Mouse (Mus musculus) forebrain, embryonic 11.5 days (tissue): ENCODE results near the gene Ints13. TPM values are rescaled to one million over a fixed set of nuclear protein-coding genes. Genes with fewer than 3 reads are reported as not detected.

Experiments used
- ATAC-seq: fragments of 200-750 bp; cut with Nextera tagmentation; replicated peaks from 2 replicates; pipeline ENCODE4 v1.8.0; 2017; ENCODE audit warnings: moderate TSS enrichment; ENCODE audit not compliant: low FRiP score
- DNase-seq: peaks from one replicate; pipeline ENCODE4 v3.0.0-alpha.2; 2017; ENCODE audit warnings: low spot score
- H3K27ac ChIP-seq: fragments of 300-500 bp; sonication (generic); 2 replicates; pipeline ENCODE4 v1.5.1; 2014; ENCODE audit warnings: low read depth, low read length
- H3K27me3 ChIP-seq: fragments of 300-500 bp; sonication (generic); 2 replicates; pipeline ENCODE4 v1.6.1; 2014; ENCODE audit warnings: mild to moderate bottlenecking, low read length, mixed read lengths; ENCODE audit not compliant: control insufficient read depth, insufficient read depth
- H3K36me3 ChIP-seq: fragments of 300-500 bp; sonication (generic); 2 replicates; pipeline ENCODE4 v1.6.1; 2014; ENCODE audit warnings: mild to moderate bottlenecking, low read length, moderate library complexity, mixed read lengths; ENCODE audit not compliant: control insufficient read depth, insufficient read depth
- H3K4me1 ChIP-seq: fragments of 300-500 bp; sonication (generic); replicated peaks from 2 replicates; pipeline ENCODE4 v1.6.1; 2014; ENCODE audit warnings: low read length, mixed read lengths; ENCODE audit not compliant: control insufficient read depth, insufficient read depth
- H3K4me2 ChIP-seq: fragments of 300-500 bp; sonication (generic); 2 replicates; pipeline ENCODE4 v1.6.1; 2014; ENCODE audit warnings: low read depth, mild to moderate bottlenecking, low read length, moderate library complexity, mixed read lengths; ENCODE audit not compliant: severe bottlenecking
- H3K4me3 ChIP-seq: fragments of 300-500 bp; sonication (generic); 2 replicates; pipeline ENCODE4 v1.5.1; 2014; ENCODE audit warnings: low read depth, low read length
- H3K9ac ChIP-seq: fragments of 300-500 bp; sonication (generic); 2 replicates; pipeline ENCODE4 v1.6.1; 2014; ENCODE audit warnings: low read length
- H3K9me3 ChIP-seq: fragments of 300-500 bp; sonication (generic); 2 replicates; pipeline ENCODE4 v1.6.1; 2016; ENCODE audit warnings: low read length, mixed read lengths; ENCODE audit not compliant: control insufficient read depth
- WGBS: fragments of 180-500 bp; shearing (Covaris S2); extraction: QIAGEN DNeasy Blood & Tissue Kit; methylation state at CpG from one replicate; pipeline ENCODE4 v1.1.7; 2014; 5-methylcytosine and 5-hydroxymethylcytosine counted together
- polyA plus RNA-seq: library from polyadenylated mRNA; unstranded; fragments of >200 nt; fragmentation: Nextera tagmentation; extraction: Ambion mirVana; gene quantifications from 2 replicates; pipeline ENCODE4 v1.2.1, GENCODE M21; 2014

The Ints13 gene
- polyA plus RNA-seq: 89.0 and 92.0 TPM in 2 replicates

DNA sequence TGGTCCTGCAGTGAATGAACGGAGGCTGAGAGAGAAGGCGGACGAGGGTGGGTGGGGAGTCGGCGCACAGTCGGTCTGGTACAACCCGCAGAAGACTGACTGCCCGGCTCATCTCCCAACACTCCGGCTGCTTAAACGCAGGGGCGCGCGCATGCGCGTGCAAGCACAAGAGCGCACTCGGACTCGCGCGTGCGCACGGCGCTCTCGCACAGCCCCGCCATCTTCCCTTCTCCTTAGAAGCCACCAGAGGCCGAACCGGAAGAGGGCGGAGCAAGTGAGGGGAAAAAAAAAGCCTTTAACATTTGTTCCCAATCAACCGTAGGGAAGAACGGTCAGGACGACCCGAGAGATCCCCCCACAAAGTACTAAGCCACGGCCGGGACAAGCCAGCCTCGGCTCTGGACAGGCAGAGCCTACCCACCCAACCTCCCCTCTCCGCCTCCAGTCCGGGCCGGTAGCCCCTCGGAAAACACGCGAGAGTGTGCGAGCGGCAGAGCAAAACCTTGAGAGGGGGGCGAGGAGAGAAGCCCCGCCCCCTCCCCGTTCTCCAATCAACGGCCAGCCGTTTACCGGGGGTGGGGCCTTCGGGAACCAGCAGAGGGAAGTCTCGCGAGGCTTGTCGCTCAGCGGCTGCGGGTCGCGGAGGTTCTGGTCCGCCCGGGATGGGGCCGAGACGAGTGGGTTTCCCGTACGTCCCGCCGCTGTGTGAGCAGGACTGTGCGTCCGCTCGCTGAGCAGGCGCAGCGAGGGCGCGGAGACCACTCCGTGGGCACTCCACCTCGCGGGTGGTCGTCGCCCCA lies at the start of gene Ints13:
TSS of gene Ints13 (minus strand) at position 526 of the 800 bp plus-strand sequence.
- ATAC-seq: peak; percentile 95
- under 1% methylated on average over 77 of the region's 77 CpGs for WGBS

DNA sequence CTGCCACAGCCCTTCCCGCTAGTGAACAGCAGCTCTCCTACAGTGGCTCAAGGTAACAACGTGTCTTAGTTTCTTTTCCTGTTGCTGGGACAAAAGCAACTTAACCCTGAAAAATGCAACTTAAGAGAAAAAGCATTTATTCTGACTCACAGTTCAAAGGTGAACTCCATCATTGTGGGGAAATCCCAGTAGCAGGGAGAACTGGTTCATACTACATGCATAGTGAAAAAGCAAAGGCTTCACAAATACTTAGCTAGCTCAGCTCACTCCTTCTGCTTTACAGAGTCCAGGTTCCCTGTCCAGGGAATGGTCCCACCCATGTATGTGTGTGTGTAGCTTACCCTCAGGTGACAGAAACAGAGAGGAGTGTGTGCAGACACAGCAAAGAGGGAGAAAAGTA lies 39.0 kb upstream of the Ints13 start:
- Histone ChIP-seq H3K9ac (no peak overlapping the region), H3K9me3 (no peaks in the 10 kb centered on the region), H3K4me2 (no peak overlapping the region), H3K27ac (no peak overlapping the region), H3K4me3 (no peak overlapping the region), H3K4me1 (no peaks in the 10 kb centered on the region), H3K36me3 (no peaks in the 10 kb centered on the region; the same call in 1 of the 2 replicates), H3K27me3 (no peaks in the 10 kb centered on the region)
- ATAC-seq (no peak), DNase-seq (no peak)
- 91% methylated on average over 2 of the region's 2 CpGs for WGBS

More for the DNA sequence above, at the start of gene Ints13:
- peak; percentile 98 for DNase-seq
- Histone ChIP-seq H3K9me3 (no peaks in the 10 kb centered on the region), H3K36me3 (no peaks in the 10 kb centered on the region), H3K27ac (peak within 1 kb of the TSS; percentile 68), H3K27me3 (no peaks in the 10 kb centered on the region), H3K4me1 (no peaks in the 10 kb centered on the region; the same call in 1 of the 2 replicates), H3K4me3 (peak within 1 kb of the TSS; percentile 92), H3K4me2 (peak within 1 kb of the TSS; percentile 77), H3K9ac (peak within 1 kb of the TSS; percentile 88)

DNA sequence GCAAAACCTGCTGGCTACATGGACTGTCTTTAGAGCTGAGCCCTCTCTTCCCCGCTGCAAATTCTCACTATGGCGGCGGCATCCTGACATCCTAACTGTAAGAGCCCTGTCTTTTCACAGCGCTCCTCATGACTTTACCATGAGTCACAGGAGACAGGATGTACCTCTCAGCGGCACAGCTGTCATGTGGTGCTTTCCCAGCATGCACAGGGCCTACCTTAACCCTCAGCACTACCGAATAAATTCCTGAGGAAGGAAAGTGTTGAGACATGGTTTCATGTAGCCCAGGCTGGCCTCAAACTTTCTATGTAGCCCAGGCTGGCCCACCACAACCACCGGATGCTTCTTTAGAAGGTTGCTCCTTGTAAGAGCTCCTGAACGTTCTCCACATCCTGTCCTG lies 38.3 kb upstream of the Ints13 start:
- ATAC-seq: no peak
- H3K9ac ChIP-seq: no peak overlapping the region
- no peak overlapping the region for H3K27ac ChIP-seq
- H3K27me3 ChIP-seq: no peaks in the 10 kb centered on the region
- H3K9me3 ChIP-seq: no peaks in the 10 kb centered on the region
- DNase-seq: no peak
- H3K36me3 ChIP-seq: no peaks in the 10 kb centered on the region; the same call in 1 of the 2 replicates
- no peak overlapping the region for H3K4me3 ChIP-seq
- 93% methylated on average over 8 of the region's 8 CpGs for WGBS
- H3K4me1 ChIP-seq: no peaks in the 10 kb centered on the region
- H3K4me2 ChIP-seq: no peak overlapping the region

DNA sequence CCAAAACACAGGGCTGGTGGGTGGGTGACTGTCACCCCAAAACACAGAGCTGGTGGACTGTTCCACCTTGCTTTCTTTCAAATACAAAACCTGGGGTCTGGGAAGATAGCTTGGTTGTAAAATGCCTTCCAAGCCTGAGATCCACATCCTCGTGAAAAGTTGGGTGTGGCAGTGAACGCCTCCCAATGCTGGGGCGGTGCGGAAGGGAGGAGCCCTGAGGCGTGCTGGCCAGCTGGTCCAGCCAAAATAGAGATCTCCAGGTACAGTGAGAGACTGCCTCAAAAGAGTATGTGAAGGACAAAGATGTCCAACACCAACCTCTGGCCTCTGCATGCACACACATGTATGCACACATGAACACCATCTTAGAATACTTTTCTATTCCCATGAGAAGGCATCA lies 36.9 kb upstream of the Ints13 start:
- ATAC-seq: no peak
- Histone ChIP-seq H3K4me1 (no peaks in the 10 kb centered on the region), H3K9me3 (no peaks in the 10 kb centered on the region), H3K4me2 (no peak overlapping the region), H3K4me3 (no peak overlapping the region), H3K9ac (no peak overlapping the region), H3K27ac (no peak overlapping the region), H3K36me3 (no peaks in the 10 kb centered on the region; the same call in 1 of the 2 replicates), H3K27me3 (no peaks in the 10 kb centered on the region)
- no peak for DNase-seq
- 89% methylated on average over 5 of the region's 5 CpGs for WGBS

DNA sequence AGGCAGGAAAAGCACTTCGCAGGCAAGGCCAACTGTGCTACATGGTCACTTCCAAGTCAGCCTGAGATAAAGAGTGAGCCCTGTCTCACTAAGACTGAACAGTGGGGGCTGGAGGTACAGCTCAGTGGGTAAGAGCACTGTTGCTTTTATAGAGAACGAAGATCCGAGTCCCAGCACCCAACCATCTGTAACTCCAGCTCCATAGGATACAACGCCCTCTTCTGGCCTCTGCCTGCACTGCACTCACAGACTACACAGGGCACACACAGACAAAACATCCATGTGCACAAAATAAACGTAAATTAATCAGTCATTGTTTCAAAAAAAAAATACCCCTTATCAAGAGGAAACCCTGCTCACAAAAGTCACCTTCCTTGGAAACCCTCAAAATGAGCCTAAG lies 36.3 kb upstream of the Ints13 start:
- H3K9me3 ChIP-seq: no peaks in the 10 kb centered on the region
- H3K27ac ChIP-seq: no peak overlapping the region
- DNase-seq (no peak), ATAC-seq (no peak)
- H3K4me1 ChIP-seq: no peaks in the 10 kb centered on the region
- H3K27me3 ChIP-seq: no peaks in the 10 kb centered on the region
- no peak overlapping the region for H3K4me2 ChIP-seq
- no peaks in the 10 kb centered on the region; the same call in 1 of the 2 replicates for H3K36me3 ChIP-seq
- no peak overlapping the region for H3K4me3 ChIP-seq
- 87% methylated on average over 5 of the region's 5 CpGs for WGBS
- no peak overlapping the region for H3K9ac ChIP-seq

DNA sequence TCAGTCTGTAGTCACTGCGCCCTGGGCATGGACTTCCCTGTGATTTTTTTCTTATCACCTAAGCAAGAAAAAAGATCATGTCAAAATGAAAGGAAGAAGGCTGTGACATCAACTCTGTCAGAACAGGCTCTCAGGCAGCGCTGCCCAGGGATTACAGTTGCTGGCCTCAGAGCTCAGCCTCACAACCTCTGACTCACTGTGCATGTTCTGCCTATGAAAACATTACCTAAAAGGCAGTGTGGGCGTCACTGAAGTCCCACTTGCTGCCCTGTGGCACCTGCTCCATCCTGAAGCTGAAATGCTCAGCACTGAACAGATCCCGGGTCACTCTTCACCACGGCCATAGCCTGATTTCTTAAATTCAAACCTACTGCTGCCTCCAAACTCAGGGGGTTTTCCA lies 35.1 kb upstream of the Ints13 start:
- Histone ChIP-seq H3K9ac (no peak overlapping the region), H3K4me2 (no peak overlapping the region), H3K4me1 (no peaks in the 10 kb centered on the region), H3K36me3 (no peaks in the 10 kb centered on the region; the same call in 1 of the 2 replicates), H3K27ac (no peak overlapping the region), H3K27me3 (no peaks in the 10 kb centered on the region), H3K4me3 (no peak overlapping the region), H3K9me3 (no peaks in the 10 kb centered on the region)
- no peak for DNase-seq
- no peak for ATAC-seq
- 96% methylated on average over 5 of the region's 5 CpGs for WGBS

DNA sequence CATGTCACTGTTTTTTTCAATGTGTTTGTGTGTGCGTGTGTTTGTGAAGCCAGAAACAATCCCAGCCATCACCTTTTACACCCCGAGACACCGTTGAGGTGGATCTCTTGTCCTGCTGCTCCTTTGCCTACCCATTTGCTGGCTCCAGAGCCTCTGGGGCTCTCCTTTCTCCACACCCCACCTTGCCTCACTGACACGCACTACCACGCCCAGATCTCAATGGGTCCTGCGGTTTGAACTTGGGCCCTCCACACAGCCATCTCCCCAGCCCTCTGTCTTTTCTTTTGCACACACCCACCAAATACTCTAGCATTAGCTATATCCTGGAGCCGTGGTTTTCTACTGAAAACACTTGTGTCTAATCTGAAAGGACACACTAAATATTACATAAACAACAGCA lies 34.3 kb upstream of the Ints13 start:
- WGBS: 90% methylated on average over 7 of the region's 7 CpGs

DNA sequence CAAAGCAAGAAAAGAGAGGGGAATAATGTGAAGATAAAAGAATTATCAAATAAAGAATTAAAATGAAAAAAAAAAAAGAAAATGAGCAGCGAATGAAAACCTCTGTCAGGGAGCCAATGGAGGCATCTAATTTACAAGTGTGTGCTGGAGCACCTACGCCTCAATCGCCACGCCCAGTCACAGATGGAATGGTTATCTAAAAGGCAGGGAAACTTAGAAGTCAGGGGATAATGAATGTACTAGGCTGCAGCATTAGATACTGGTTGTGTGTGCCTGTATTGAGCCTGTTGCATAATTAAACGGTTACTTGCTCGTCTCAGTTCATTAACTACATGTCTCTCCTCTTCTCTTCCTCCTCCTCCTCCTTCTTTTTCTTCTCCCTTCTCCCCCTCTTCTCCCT lies 33.8 kb upstream of the Ints13 start:
- no peak overlapping the region for H3K4me2 ChIP-seq
- H3K4me1 ChIP-seq: no peaks in the 10 kb centered on the region
- no peak overlapping the region for H3K4me3 ChIP-seq
- no peaks in the 10 kb centered on the region for H3K27me3 ChIP-seq
- no peak overlapping the region for H3K9ac ChIP-seq
- H3K36me3 ChIP-seq: no peaks in the 10 kb centered on the region; the same call in 1 of the 2 replicates
- no peaks in the 10 kb centered on the region for H3K9me3 ChIP-seq
- no peak for ATAC-seq
- 89% methylated on average over 6 of the region's 6 CpGs for WGBS
- DNase-seq: no peak
- no peak overlapping the region for H3K27ac ChIP-seq

More for the DNA sequence above, 34.3 kb upstream of the Ints13 start:
- H3K4me2 ChIP-seq: no peak overlapping the region
- no peak overlapping the region for H3K9ac ChIP-seq
- no peaks in the 10 kb centered on the region; the same call in 1 of the 2 replicates for H3K36me3 ChIP-seq
- H3K27me3 ChIP-seq: no peaks in the 10 kb centered on the region
- no peak overlapping the region for H3K27ac ChIP-seq
- DNase-seq (no peak), ATAC-seq (no peak)
- H3K4me1 ChIP-seq: no peaks in the 10 kb centered on the region
- no peak overlapping the region for H3K4me3 ChIP-seq
- H3K9me3 ChIP-seq: no peaks in the 10 kb centered on the region

DNA sequence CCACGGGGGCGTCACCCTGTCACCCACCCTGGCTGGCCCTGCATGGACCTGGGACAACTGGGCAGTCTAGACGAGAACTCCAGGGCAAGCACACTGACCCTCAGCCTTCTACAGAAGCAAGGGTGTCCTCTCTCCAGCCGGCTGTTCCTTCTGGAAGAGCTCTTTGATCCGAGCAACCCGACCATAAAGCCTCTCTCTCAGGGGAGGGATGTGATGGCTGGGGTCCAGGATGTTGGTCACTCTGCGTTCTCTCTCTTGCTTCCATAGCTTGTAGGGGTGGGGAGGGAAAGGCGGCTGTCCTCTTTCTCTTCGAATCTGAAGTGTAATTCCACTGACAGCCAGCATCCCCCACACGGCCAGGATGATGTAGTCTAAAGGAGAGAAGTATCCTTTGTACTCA lies 26.0 kb upstream of the Ints13 start:
- ATAC-seq: no peak

More for the DNA sequence above, 26.0 kb upstream of the Ints13 start:
- Histone ChIP-seq H3K36me3 (peaks cover 4% of the 10 kb centered on the region; the same call in 1 of the 2 replicates), H3K27ac (no peak overlapping the region), H3K27me3 (no peaks in the 10 kb centered on the region), H3K4me3 (no peak overlapping the region), H3K4me1 (no peaks in the 10 kb centered on the region), H3K9ac (no peak overlapping the region), H3K4me2 (no peak overlapping the region), H3K9me3 (no peaks in the 10 kb centered on the region)
- DNase-seq: no peak
- WGBS: 90% methylated on average over 10 of the region's 10 CpGs
